10 mouse cellular contexts compared by ENCODE assay signal in the genomic region with DNA sequence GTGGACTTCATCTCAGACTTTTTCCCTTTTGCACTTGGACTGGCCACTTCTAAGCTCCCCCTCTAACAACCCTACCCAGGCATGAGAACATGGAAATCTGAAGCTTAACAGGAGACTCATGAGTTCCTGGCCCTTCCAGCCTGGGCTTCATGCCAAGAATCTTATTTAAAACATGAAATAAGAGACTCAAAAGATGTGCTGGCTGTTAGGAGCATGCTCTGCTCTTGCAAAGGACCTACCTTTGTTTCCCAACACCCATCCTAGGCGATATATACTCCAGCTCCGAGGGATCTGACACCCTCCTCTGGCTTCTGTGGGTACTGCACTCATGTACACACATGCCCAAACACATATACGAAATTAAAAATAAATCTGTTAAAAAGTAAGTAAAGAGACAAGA.
DNase-seq lines count a peak whose midpoint lies in the region; ATAC-seq and TF ChIP-seq lines count a peak whose summit lies in the region.
"Had no signal": no experiment of that assay in that cellular context is flagged by ENCODE, and none has a peak within 500 bp of the region (broad histone marks: within the 10 kb centered on the region; RNA-seq: fewer than 3 reads in every experiment).

No protein-coding gene starts in this region.

- H3K4me1 ChIP-seq in heart, embryonic 12.5 days (replicated peaks) = no peaks in the 10 kb centered on the region; the same call in 1 of the 2 replicates
- H3K4me1 ChIP-seq in midbrain, postnatal 0 days (ENCODE audit: insufficient read depth, low read length) = no peaks in the 10 kb centered on the region
- H3K4me1 ChIP-seq in midbrain, embryonic 16.5 days (ENCODE audit: control insufficient read depth, insufficient read depth, low read length) = no peaks in the 10 kb centered on the region

- no peaks in the 10 kb centered on the region for H3K36me3 ChIP-seq in heart, embryonic 12.5 days
- no peaks in the 10 kb centered on the region for H3K36me3 ChIP-seq in midbrain, postnatal 0 days (ENCODE audit: insufficient read depth, low read length)
- no peaks in the 10 kb centered on the region for H3K36me3 ChIP-seq in midbrain, embryonic 16.5 days (ENCODE audit: control insufficient read depth, insufficient read depth, low read length)
- H3K36me3 ChIP-seq: G1E had no signal

- H3K27ac ChIP-seq in heart, embryonic 12.5 days (ENCODE audit: poor library complexity, severe bottlenecking) = peak overlapping the region; percentile 84
- no peak overlapping the region for H3K27ac ChIP-seq in midbrain, postnatal 0 days (ENCODE audit: low read depth, low read length)
- H3K27ac ChIP-seq in midbrain, embryonic 16.5 days (ENCODE audit: low read length) = no peak overlapping the region

- WGBS in heart, embryonic 12.5 days = 41% methylated on average over 3 of the region's 3 CpGs
- 51% methylated on average over 3 of the region's 3 CpGs for WGBS in midbrain, postnatal 0 days
- 58% methylated on average over 3 of the region's 3 CpGs for WGBS in midbrain, embryonic 16.5 days

- no peaks in the 10 kb centered on the region for H3K27me3 ChIP-seq in heart, embryonic 12.5 days (replicated peaks)
- no peaks in the 10 kb centered on the region for H3K27me3 ChIP-seq in midbrain, postnatal 0 days (ENCODE audit: insufficient read depth, low read length)
- no peaks in the 10 kb centered on the region for H3K27me3 ChIP-seq in midbrain, embryonic 16.5 days (ENCODE audit: control insufficient read depth, insufficient read depth, low read depth, low read length)

- no peak overlapping the region for H3K4me3 ChIP-seq in heart, embryonic 12.5 days
- H3K4me3 ChIP-seq in midbrain, postnatal 0 days (ENCODE audit: low read depth, low read length) = no peak overlapping the region
- H3K4me3 ChIP-seq in midbrain, embryonic 16.5 days (ENCODE audit: low read depth, low read length) = no peak overlapping the region

- no peaks in the 10 kb centered on the region for H3K9me3 ChIP-seq in heart, embryonic 12.5 days (replicated peaks)
- no peaks in the 10 kb centered on the region for H3K9me3 ChIP-seq in midbrain, postnatal 0 days (ENCODE audit: low read length)
- no peaks in the 10 kb centered on the region for H3K9me3 ChIP-seq in midbrain, embryonic 16.5 days (replicated peaks; ENCODE audit: control insufficient read depth, low read length, poor library complexity, severe bottlenecking)

- ATAC-seq in heart, embryonic 12.5 days (ENCODE audit: insufficient number of reproducible peaks, low FRiP score) = peak; percentile 87
- ATAC-seq in midbrain, postnatal 0 days (ENCODE audit: low FRiP score) = no peak
- ATAC-seq in midbrain, embryonic 16.5 days = no peak
- ATAC-seq in granulocyte monocyte progenitor cell, adult 5-6 weeks (replicated peaks; ENCODE audit: poor library complexity, severe bottlenecking) = peak; percentile 66

- H3K9ac ChIP-seq in heart, embryonic 12.5 days = no peak overlapping the region
- no peak overlapping the region for H3K9ac ChIP-seq in midbrain, postnatal 0 days (replicated peaks; ENCODE audit: low read length, poor library complexity, severe bottlenecking)
- no peak overlapping the region for H3K9ac ChIP-seq in midbrain, embryonic 16.5 days (ENCODE audit: low read depth, low read length)

- peak; percentile 48; the same call in 1 of the 2 replicates for TF ChIP-seq CTCF in midbrain, postnatal 0 days (IDR thresholded peaks at IDR 0.05)

- no peak overlapping the region for H3K4me2 ChIP-seq in heart, embryonic 12.5 days
- H3K4me2 ChIP-seq in midbrain, postnatal 0 days (ENCODE audit: low read depth, low read length, poor library complexity, severe bottlenecking) = no peak overlapping the region
- no peak overlapping the region for H3K4me2 ChIP-seq in midbrain, embryonic 16.5 days (ENCODE audit: low read length)

- no peak for DNase-seq in heart, adult 11 months
- DNase-seq in midbrain, postnatal 0 days (ENCODE audit: low spot score) = peak; percentile 46
- peak; percentile 6 for DNase-seq in telencephalon, adult 2 months (ENCODE audit: low read depth, low spot score)
- no peak for DNase-seq in layer of hippocampus, postnatal 36 days
- no peak for DNase-seq in c-Kit-positive CD71-positive TER-119-positive erythroid progenitor cells, embryonic 14.5 days (ENCODE audit: low spot score)
- DNase-seq: gastrocnemius, postnatal 10 days had no signal

Comparison
In these comparisons a context has a peak if more than half of its experiments do, and no peak if none do; other contexts are left out.
1. ATAC-seq: peak in heart, embryonic 12.5 days (single experiment) and granulocyte monocyte progenitor cell, adult 5-6 weeks (single experiment); none in midbrain, postnatal 0 days (single experiment) and midbrain, embryonic 16.5 days (single experiment).
2. DNase-seq: peak in midbrain, postnatal 0 days (single experiment) and telencephalon, adult 2 months (single experiment); none in heart, adult 11 months (single experiment), layer of hippocampus, postnatal 36 days (0 of 2) and c-Kit-positive CD71-positive TER-119-positive erythroid progenitor cells, embryonic 14.5 days (single experiment).